Mouse (Mus musculus) G1E (cell line): ENCODE measurements around the gene Kat7.

Source experiments
- CTCF ChIP-seq: IDR thresholded peaks from 2 replicates; pipeline ENCODE4 v1.5.1; 2012; ENCODE audit warnings: low read depth, low read length, inconsistent platforms, mixed read lengths
- GATA1 ChIP-seq: IDR thresholded peaks from 2 replicates; pipeline ENCODE4 v1.6.1; 2012; ENCODE audit warnings: borderline replicate concordance, low read length, inconsistent platforms, mixed read lengths
- GATA2 ChIP-seq: IDR thresholded peaks from 2 replicates; pipeline ENCODE4 v1.6.1; 2012; ENCODE audit warnings: low read depth, low read length, inconsistent platforms, borderline replicate concordance
- TAL1 ChIP-seq: conservative IDR thresholded peaks from 2 replicates; pipeline ENCODE4 v1.6.1; 2012; ENCODE audit warnings: low read depth, low read length, inconsistent platforms, mixed read lengths

GRCm38 (mm10) chr11:95352686-95353085, 42.6 kb upstream of the Kat7 start:
- no peak for TF ChIP-seq CTCF
- no peak for TF ChIP-seq GATA1
- TF ChIP-seq TAL1: no peak
- no peak for TF ChIP-seq GATA2
